Mouse (Mus musculus) heart, postnatal 0 days (tissue): ENCODE data around the gene Gm28490. TPM values are rescaled to one million over a fixed set of nuclear protein-coding genes. Genes with fewer than 3 reads are reported as not detected.
"Not testable (repeated sequence)": the region's sequence is repeated elsewhere in the genome, so short reads cannot be mapped to it uniquely, and the experiment has no call there.

Experiments used
- ATAC-seq: fragments of 200-750 bp; cut with Nextera tagmentation; 2 replicates; pipeline ENCODE4 v1.8.0; 2017; ENCODE audit warnings: low read depth, moderate number of reproducible peaks, moderate library complexity; ENCODE audit not compliant: insufficient read depth
- DNase-seq: peaks from one replicate; pipeline ENCODE4 v3.0.0-alpha.2; 2016; ENCODE audit warnings: low spot score
- H3K27ac ChIP-seq: fragments of 300-500 bp; sonication (generic); 2 replicates; pipeline ENCODE4 v1.5.1; 2014; ENCODE audit warnings: low read depth, mild to moderate bottlenecking
- H3K27me3 ChIP-seq: fragments of 300-500 bp; sonication (generic); 2 replicates; pipeline ENCODE4 v1.6.1; 2014; ENCODE audit warnings: low read length, mixed read lengths; ENCODE audit not compliant: control insufficient read depth, insufficient read depth
- H3K36me3 ChIP-seq: fragments of 300-500 bp; sonication (generic); replicated peaks from 2 replicates; pipeline ENCODE4 v1.6.1; 2014; ENCODE audit warnings: low read length, mixed read lengths; ENCODE audit not compliant: control insufficient read depth, insufficient read depth
- H3K4me1 ChIP-seq: fragments of 300-500 bp; sonication (generic); 2 replicates; pipeline ENCODE4 v1.6.1; 2014; ENCODE audit warnings: antibody characterized with exemption; ENCODE audit not compliant: control insufficient read depth, insufficient read depth
- H3K4me2 ChIP-seq: fragments of 300-500 bp; sonication (generic); 2 replicates; pipeline ENCODE4 v1.6.1; 2014; ENCODE audit warnings: low read depth, mild to moderate bottlenecking, low read length, moderate library complexity
- H3K4me3 ChIP-seq: fragments of 300-500 bp; sonication (generic); 2 replicates; pipeline ENCODE4 v1.5.1; 2014; ENCODE audit warnings: low read depth, low read length
- H3K9ac ChIP-seq: fragments of 300-500 bp; sonication (generic); replicated peaks from 2 replicates; pipeline ENCODE4 v1.6.1; 2014; ENCODE audit warnings: low read depth, low read length, mixed read lengths
- H3K9me3 ChIP-seq: fragments of 300-500 bp; sonication (generic); replicated peaks from 2 replicates; pipeline ENCODE4 v1.6.1; 2016; ENCODE audit warnings: low read length; ENCODE audit not compliant: control insufficient read depth
- WGBS: fragments of 180-500 bp; shearing (Covaris S2); extraction: QIAGEN DNeasy Blood & Tissue Kit; methylation state at CpG from one replicate; pipeline ENCODE4 v1.1.7; 2014; 5-methylcytosine and 5-hydroxymethylcytosine counted together
- polyA plus RNA-seq: library from polyadenylated mRNA; unstranded; fragments of >200 nt; fragmentation: Nextera tagmentation; extraction: Ambion mirVana; gene quantifications from 2 replicates; pipeline ENCODE4 v1.2.1, GENCODE M21; 2015
- total RNA-seq: library from RNA; depleted of rRNA; stranded (reverse); fragments of >200 nt; gene quantifications from 2 replicates; pipeline ENCODE4 v1.2.3, GENCODE M21; 2014; ENCODE audit warnings: low replicate concordance; rRNA removed

Gm28490 gene
- total RNA-seq = not detected in 2 replicates
- not detected in 2 replicates for polyA plus RNA-seq

DNA sequence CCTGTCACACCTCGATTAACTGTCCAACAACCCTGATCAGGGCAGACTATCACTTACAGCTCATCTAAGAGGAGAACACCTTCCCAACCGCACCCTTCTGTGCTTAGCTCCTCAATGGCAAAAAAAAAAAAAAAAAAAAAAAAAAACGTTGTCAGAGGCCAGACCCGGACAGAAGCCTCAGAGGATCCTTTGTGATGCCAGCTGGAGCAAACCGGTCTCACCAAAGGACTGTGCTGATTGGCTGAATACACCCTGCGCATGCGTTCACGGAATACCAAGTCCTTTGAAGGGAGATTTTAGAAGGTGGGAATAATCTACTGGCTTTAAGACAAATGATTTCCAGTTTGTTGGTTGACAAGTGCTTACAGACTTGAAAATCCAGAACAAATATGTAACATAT, at the start of gene Gm28490:
TSS of gene Gm28490 (minus strand) at position 101 of the 400 bp plus-strand sequence.
- H3K9ac ChIP-seq, ATAC-seq, H3K4me3 ChIP-seq, H3K4me1 ChIP-seq, H3K27ac ChIP-seq, H3K27me3 ChIP-seq, H3K4me2 ChIP-seq, DNase-seq, H3K9me3 ChIP-seq, H3K36me3 ChIP-seq: not testable (repeated sequence)
- no CpG with 5 or more reads among the region's 8 CpGs for WGBS
